Mouse (Mus musculus) kidney, adult 2 months (tissue): ENCODE data around the gene Tmem221.

ENCODE experiments used
- CTCF ChIP-seq: fragments of 200-500 bp; conservative IDR thresholded peaks from 2 replicates; pipeline ENCODE4 v1.5.1; 2011; ENCODE audit warnings: low read depth, mild to moderate bottlenecking, control low read depth, low read length, moderate library complexity, mixed read lengths; ENCODE audit not compliant: insufficient read depth, insufficient read length
- POLR2A ChIP-seq: fragments of 200-500 bp; IDR thresholded peaks from one replicate; pipeline ENCODE4 v1.6.1; 2011; ENCODE audit warnings: low read depth, low read length, control low read depth

DNA sequence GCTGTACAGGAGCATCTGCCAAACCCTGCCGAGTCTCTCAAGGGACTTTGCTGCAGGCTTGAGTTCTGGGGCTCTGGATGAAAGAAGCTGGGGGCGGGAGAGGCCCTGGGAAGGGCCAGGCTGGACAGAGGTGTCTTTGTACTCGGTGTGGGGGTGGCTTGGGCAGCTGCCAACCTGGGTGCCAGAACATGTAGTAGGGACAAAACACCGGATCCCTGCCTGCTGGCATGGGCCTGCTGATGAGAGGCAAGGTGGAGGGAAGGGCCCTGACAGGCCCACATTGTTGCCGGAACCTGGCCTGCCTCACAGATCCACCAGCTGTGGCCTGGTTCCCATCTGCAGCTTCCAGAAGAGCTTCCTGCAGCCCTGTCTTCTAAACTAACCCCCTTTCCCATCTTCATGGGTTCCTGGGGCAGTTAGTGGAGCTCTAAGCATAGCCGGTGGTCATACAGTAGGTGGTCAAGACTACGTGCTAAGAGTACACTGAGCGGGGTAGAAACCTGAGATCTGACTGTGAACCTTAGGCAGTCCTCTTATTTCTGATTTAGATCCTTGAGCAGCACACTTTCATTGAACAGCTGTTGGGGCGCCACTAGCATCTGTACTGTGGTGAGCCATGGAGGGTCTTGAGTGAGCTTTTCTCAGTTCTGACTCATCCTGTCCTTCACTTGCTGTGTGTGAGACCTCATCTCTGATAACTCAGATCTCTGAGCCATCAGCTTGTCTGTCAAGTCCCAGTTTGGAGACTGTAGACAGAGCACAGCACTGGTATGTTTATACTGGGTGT is 14.4 kb upstream of the Tmem221 start:
- TF ChIP-seq POLR2A (no peak), CTCF (no peak)
